Mouse (Mus musculus) CD8-positive naive resting alpha-beta T cell, adult 57 days (primary cell): ENCODE results near the gene Gm17349. TPM values are rescaled to one million over a fixed set of nuclear protein-coding genes. Genes with fewer than 3 reads are reported as not detected.

Experiments
- total RNA-seq: library from RNA; stranded (reverse); gene quantifications from one replicate; pipeline ENCODE4 v1.2.4, GENCODE M21; 2023

Gene Gm17349
- 4.8 TPM for total RNA-seq

GRCm38 (mm10) chr15:99705440-99706048, at the start of gene Gm17349:
TSS of gene Gm17349 (minus strand) at chr15:99705490.

DNA sequence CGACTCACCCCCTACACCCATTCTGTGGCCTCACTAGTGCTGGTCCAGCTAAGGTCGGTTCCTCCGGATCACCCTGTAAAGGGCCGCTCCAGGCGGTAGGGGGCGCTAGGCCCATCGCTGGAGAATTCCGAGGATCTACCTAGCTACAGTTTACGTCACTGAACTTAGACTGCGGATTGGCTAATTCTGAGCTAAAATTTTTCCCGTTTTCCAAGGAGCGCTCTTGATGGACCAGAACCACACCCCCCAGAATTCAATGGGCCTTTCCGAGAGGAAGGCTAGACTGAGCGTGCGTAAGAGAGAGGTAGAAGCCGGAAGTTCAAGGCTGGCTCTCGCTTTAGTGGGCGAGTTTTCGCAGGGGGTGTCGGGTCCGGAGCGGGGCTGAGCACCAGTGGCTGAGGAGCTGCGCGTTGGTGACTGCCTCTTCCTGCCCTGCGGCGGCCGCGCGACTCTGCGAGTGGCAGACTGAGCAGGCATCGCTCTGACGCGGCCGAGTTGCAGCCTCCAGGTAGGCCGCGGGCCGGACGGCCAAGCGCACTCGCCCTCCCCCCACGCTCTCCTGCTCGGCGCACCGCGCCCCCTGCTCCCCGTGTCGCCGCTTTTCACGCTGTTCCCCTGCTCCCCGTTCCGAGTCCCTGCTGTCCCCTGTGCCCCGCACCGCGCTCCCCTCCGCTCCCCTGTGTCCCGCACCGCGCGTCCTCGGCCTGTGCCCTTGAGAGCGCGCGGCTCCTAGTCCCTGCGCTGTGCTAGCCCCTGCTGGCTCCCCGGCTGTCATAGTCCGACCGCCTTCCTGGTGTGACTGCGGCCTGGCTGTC, 20.3 kb upstream of the Gm17349 start, which contains the start of gene Cox14:
Gene Cox14, plus strand, starts transcription at position 278 of the 815 bp plus-strand sequence.

DNA sequence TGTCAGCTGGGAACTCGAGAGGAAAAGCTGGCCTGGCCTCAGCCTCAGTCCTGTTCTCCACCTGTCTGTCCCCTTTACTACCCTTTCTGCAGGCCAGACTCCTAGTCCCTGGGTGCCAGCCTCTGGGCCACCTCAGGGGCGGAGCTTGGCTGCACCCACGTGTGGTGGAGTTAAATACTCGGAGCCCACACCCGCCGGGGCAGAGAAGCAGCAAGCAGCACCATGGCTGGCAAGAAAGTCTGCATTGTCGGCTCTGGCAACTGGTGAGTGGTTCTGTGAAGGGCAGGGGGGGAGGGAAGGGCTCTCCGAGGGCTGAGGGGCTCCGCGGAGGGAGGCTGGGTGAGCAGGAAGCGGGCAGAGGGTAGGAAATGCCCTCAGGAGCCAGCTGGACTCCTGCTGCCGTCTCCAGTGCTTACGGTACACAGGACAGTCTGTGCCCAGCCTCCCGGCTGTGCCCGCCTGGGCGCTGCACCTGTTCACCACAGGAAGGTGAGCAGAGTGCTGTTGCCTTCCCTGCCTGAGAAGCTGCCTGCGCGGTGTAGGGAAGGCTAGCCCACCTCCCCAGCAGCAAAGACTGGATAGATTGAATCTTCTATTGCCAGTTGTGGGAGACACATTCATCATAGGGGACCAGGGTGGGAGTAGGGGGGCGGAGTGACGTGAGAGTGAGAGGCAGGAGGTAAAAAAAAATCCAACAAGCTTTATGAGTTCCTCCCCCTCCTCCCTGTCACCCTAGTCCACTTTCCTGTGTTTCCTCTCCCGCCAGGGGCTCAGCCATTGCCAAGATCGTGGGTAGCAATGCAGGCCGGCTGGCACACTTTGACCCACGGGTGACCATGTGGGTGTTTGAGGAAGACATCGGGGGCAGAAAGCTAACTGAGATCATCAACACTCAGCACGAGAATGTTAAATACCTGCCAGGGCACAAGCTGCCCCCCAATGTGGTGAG, 12.4 kb upstream of the Gm17349 start, which contains the start of gene Gpd1:
Gene Gpd1, plus strand, starts transcription at position 130 of the 949 bp plus-strand sequence.

DNA sequence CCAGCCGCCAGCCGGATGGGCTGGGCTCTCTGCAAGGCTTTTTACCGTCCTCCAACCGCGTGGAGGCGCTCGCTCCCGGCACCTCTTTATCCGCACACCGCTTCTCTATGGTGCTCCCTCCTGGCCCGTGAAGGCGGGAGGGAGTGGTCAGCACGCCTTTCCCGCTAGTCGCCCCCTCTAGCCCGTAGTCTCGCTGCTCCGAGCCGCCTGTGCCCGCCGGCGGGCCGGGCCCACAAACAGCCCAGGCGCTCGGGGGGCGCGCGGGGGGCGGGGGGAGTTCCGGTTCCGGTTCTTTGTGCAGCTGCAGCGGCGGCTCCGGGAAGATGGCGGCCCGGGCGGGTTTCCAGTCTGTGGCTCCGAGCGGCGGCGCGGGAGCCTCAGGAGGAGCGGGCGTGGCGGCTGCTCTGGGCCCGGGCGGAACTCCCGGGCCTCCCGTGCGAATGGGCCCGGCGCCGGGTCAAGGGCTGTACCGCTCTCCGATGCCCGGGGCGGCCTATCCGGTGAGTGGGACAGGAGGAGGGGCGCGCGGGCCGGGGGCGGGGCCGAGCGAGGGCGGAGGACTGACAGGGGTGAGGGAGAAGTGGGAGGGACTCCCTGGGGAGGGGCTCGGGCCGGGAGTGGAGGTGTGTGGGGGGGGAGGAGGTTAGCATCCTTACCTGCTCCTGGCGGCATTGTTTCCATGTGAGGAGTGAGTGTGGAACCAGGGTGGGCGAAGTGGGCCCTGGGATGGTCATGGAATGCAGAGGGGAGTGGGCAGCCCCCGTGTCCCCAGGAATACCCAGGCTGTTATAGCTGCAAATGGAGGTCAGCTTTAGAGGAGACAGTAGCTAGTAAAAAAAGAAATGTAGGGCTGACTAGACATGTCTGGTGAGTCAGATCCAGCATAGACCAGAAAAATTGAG, 3.0 kb downstream of the Gm17349 start, which contains the start of gene Smarcd1:
Gene Smarcd1, plus strand, starts transcription at position 131 of the 902 bp plus-strand sequence.

GRCm38 (mm10) chr15:99670154-99670821, 35.0 kb downstream of the Gm17349 start, which contains the start of gene Asic1:
TSS of gene Asic1 (plus strand) at chr15:99670368.

Other genes with a start within 250 kb of the Gm17349 start
- gene Nckap5l, start 247.7 kb downstream of the Gm17349 start, total RNA-seq = 46.4 TPM
- 6.3 TPM for gene Bcdin3d, start 230.8 kb downstream of the Gm17349 start, total RNA-seq
- not detected for gene Faim2, start 177.3 kb downstream of the Gm17349 start, total RNA-seq
- gene Aqp2, start 126.4 kb downstream of the Gm17349 start, total RNA-seq = not detected
- gene Aqp5, start 114.7 kb downstream of the Gm17349 start, total RNA-seq = not detected
- gene Aqp6, start 104.1 kb downstream of the Gm17349 start, total RNA-seq = not detected
- gene Racgap1, start 53.8 kb downstream of the Gm17349 start, total RNA-seq = 64.1 TPM
- 0.31 TPM for gene Asic1, start 35.1 kb downstream of the Gm17349 start, total RNA-seq
- gene Smarcd1, start 3.4 kb downstream of the Gm17349 start, total RNA-seq = 45.3 TPM
- 0.52 TPM for gene Gpd1, start 12.0 kb upstream of the Gm17349 start, total RNA-seq
- 51.3 TPM for gene Cox14, start 20.1 kb upstream of the Gm17349 start, total RNA-seq
- 54.6 TPM for gene Cers5, start 67.4 kb upstream of the Gm17349 start, total RNA-seq
- 0.67 TPM for gene Lima1, start 170.0 kb upstream of the Gm17349 start, total RNA-seq